Mouse (Mus musculus) kidney, embryonic 14.5 days (tissue): Measurements from ENCODE around the gene Gfi1b. TPM values are rescaled to one million over a fixed set of nuclear protein-coding genes. Genes with fewer than 3 reads are reported as not detected.

Experiments
- ATAC-seq: fragments of 200-750 bp; cut with Nextera tagmentation; 2 replicates; pipeline ENCODE4 v1.8.0; 2017; ENCODE audit warnings: moderate number of reproducible peaks, mild to moderate bottlenecking, moderate TSS enrichment, moderate library complexity; ENCODE audit not compliant: low FRiP score, low TSS enrichment
- H3K27ac ChIP-seq: fragments of 300-500 bp; sonication (generic); 2 replicates; pipeline ENCODE4 v1.5.1; 2014; ENCODE audit warnings: low read depth, mild to moderate bottlenecking, low read length, moderate library complexity, mixed read lengths
- H3K27me3 ChIP-seq: fragments of 300-500 bp; sonication (generic); 2 replicates; pipeline ENCODE4 v1.6.1; 2014; ENCODE audit warnings: mild to moderate bottlenecking, low read length; ENCODE audit not compliant: control insufficient read depth, insufficient read depth
- H3K36me3 ChIP-seq: fragments of 300-500 bp; sonication (generic); 2 replicates; pipeline ENCODE4 v1.6.1; 2014; ENCODE audit warnings: low read length, mixed read lengths; ENCODE audit not compliant: control insufficient read depth, insufficient read depth
- H3K4me1 ChIP-seq: fragments of 300-500 bp; sonication (generic); 2 replicates; pipeline ENCODE4 v1.6.1; 2014; ENCODE audit warnings: low read length, mixed read lengths; ENCODE audit not compliant: control insufficient read depth, insufficient read depth
- H3K4me2 ChIP-seq: fragments of 300-500 bp; sonication (generic); replicated peaks from 2 replicates; pipeline ENCODE4 v1.6.1; 2014; ENCODE audit warnings: low read depth, mild to moderate bottlenecking, low read length
- H3K4me3 ChIP-seq: fragments of 300-500 bp; sonication (generic); 2 replicates; pipeline ENCODE4 v1.5.1; 2014; ENCODE audit warnings: mild to moderate bottlenecking, low read length
- H3K9ac ChIP-seq: fragments of 300-500 bp; sonication (generic); 2 replicates; pipeline ENCODE4 v1.6.1; 2014; ENCODE audit warnings: low read depth, mild to moderate bottlenecking, low read length, moderate library complexity
- H3K9me3 ChIP-seq: fragments of 300-500 bp; sonication (generic); 2 replicates; pipeline ENCODE4 v1.6.1; 2016; ENCODE audit warnings: low read length; ENCODE audit not compliant: control insufficient read depth
- WGBS: fragments of 180-500 bp; shearing (Covaris S2); extraction: QIAGEN DNeasy Blood & Tissue Kit; methylation state at CpG from one replicate; pipeline ENCODE4 v1.1.7; 2014; 5-methylcytosine and 5-hydroxymethylcytosine counted together
- microRNA-seq: library from miRNA; unstranded; fragments of <30 nt; microRNA quantifications from one replicate; pipeline ENCODE4, GENCODE M21; 2016
- polyA plus RNA-seq: library from polyadenylated mRNA; unstranded; fragments of >200 nt; fragmentation: Nextera tagmentation; extraction: Ambion mirVana; gene quantifications from 2 replicates; pipeline ENCODE4 v1.2.1, GENCODE M21; 2014

The Gfi1b gene
- polyA plus RNA-seq, 1 experiment from 2014 or later, result 0.45 TPM

- no peaks in the 10 kb centered on the region for H3K27me3 ChIP-seq
- H3K36me3 ChIP-seq, result peaks cover 32% of the 10 kb centered on the region
- no peaks in the 10 kb centered on the region for H3K4me1 ChIP-seq
- H3K9me3 ChIP-seq, result no peaks in the 10 kb centered on the region
- H3K9ac ChIP-seq, result no peak overlapping the region
- H3K4me3 ChIP-seq, result no peak overlapping the region
- no peak overlapping the region for H3K27ac ChIP-seq
- ATAC-seq, result no peak
- H3K4me2 ChIP-seq, result no peak overlapping the region
Observed at GRCm38 (mm10) chr2:28563830-28564229, 58.0 kb downstream of the Gfi1b start.

- Histone ChIP-seq H3K9me3 (no peaks in the 10 kb centered on the region), H3K27ac (no peak within 1 kb of the TSS), H3K4me1 (no peaks in the 10 kb centered on the region), H3K36me3 (peaks cover 27% of the 10 kb centered on the region), H3K27me3 (no peaks in the 10 kb centered on the region), H3K9ac (no peak within 1 kb of the TSS), H3K4me3 (no peak within 1 kb of the TSS), H3K4me2 (no peak within 1 kb of the TSS)
- ATAC-seq, result no peak
- WGBS, result 69% methylated on average over 6 of the region's 6 CpGs
Observed at GRCm38 (mm10) chr2:28563303-28563702, 58.5 kb downstream of the Gfi1b start, which contains the start of gene Cel. TSS of gene Cel (minus strand) at chr2:28563403.

Small RNA genes within 50 kb of the gene (microRNA-seq; reads per million reads assigned to microRNA genes)
- gene Gm22824, result not detected

Other genes with a start within 250 kb of the Gfi1b start
- gene Ppp1r26, start 175.2 kb downstream of the Gfi1b start, polyA plus RNA-seq, result 3.0 and 6.2 TPM in 2 replicates
- gene 1700007K13Rik, start 155.7 kb downstream of the Gfi1b start, polyA plus RNA-seq, result 0.37 and 0.53 TPM in 2 replicates
- gene Mrps2, start 153.9 kb downstream of the Gfi1b start, polyA plus RNA-seq, result 51.9 and 73.0 TPM in 2 replicates
- 2.7 and 3.5 TPM in 2 replicates for gene Gbgt1, start 125.1 kb downstream of the Gfi1b start, polyA plus RNA-seq
- gene Gm10134, start 115.9 kb downstream of the Gfi1b start, polyA plus RNA-seq, result 2.7 and 9.9 TPM in 2 replicates
- gene Ralgds, start 108.9 kb downstream of the Gfi1b start, polyA plus RNA-seq, result 23.7 and 26.6 TPM in 2 replicates
- gene Cel, start 58.6 kb downstream of the Gfi1b start, polyA plus RNA-seq, result not detected in 2 replicates
- gene Gtf3c5, start 38.2 kb downstream of the Gfi1b start, polyA plus RNA-seq, result 31.1 and 35.8 TPM in 2 replicates
- 14.8 and 22.2 TPM in 2 replicates for gene Tsc1, start 19.2 kb upstream of the Gfi1b start, polyA plus RNA-seq
- gene Spaca9, start 77.7 kb upstream of the Gfi1b start, polyA plus RNA-seq, result 4.0 and 4.9 TPM in 2 replicates
- 0.84 and 0.97 TPM in 2 replicates for gene Ak8, start 78.2 kb upstream of the Gfi1b start, polyA plus RNA-seq
- gene Gtf3c4, start 218.4 kb upstream of the Gfi1b start, polyA plus RNA-seq, result 16.4 and 31.7 TPM in 2 replicates
- 9.4 and 20.0 TPM in 2 replicates for gene Ddx31, start 218.4 kb upstream of the Gfi1b start, polyA plus RNA-seq